Mouse (Mus musculus) hindbrain, postnatal 0 days (tissue): ENCODE measurements around the gene Dnajc28. TPM values are rescaled to one million over a fixed set of nuclear protein-coding genes. Genes with fewer than 3 reads are reported as not detected.

Experiments used
- ATAC-seq: fragments of 200-750 bp; cut with Nextera tagmentation; 2 replicates; pipeline ENCODE4 v1.8.0; 2017; ENCODE audit warnings: mild to moderate bottlenecking, moderate TSS enrichment, moderate library complexity
- DNase-seq: peaks from one replicate; pipeline ENCODE4 v3.0.0-alpha.2; 2015; ENCODE audit warnings: low spot score
- H3K27ac ChIP-seq: fragments of 300-500 bp; sonication (generic); 2 replicates; pipeline ENCODE4 v1.5.1; 2014; ENCODE audit warnings: mild to moderate bottlenecking
- H3K27me3 ChIP-seq: fragments of 300-500 bp; sonication (generic); 2 replicates; pipeline ENCODE4 v1.6.1; 2014; ENCODE audit warnings: low read length, mixed read lengths; ENCODE audit not compliant: insufficient read depth
- H3K36me3 ChIP-seq: fragments of 300-500 bp; sonication (generic); 2 replicates; pipeline ENCODE4 v1.6.1; 2014; ENCODE audit warnings: low read length, mixed read lengths; ENCODE audit not compliant: insufficient read depth
- H3K4me1 ChIP-seq: fragments of 300-500 bp; sonication (generic); 2 replicates; pipeline ENCODE4 v1.6.1; 2014; ENCODE audit warnings: antibody characterized with exemption, low read length, mixed read lengths; ENCODE audit not compliant: insufficient read depth
- H3K4me2 ChIP-seq: fragments of 300-500 bp; sonication (generic); 2 replicates; pipeline ENCODE4 v1.6.1; 2014; ENCODE audit warnings: low read depth, mild to moderate bottlenecking, low read length, moderate library complexity, mixed read lengths
- H3K4me3 ChIP-seq: fragments of 300-500 bp; sonication (generic); 2 replicates; pipeline ENCODE4 v1.5.1; 2014; ENCODE audit warnings: low read length
- H3K9ac ChIP-seq: fragments of 300-500 bp; sonication (generic); replicated peaks from 2 replicates; pipeline ENCODE4 v1.6.1; 2014; ENCODE audit warnings: mild to moderate bottlenecking, low read length, moderate library complexity, mixed read lengths
- H3K9me3 ChIP-seq: fragments of 300-500 bp; sonication (generic); 2 replicates; pipeline ENCODE4 v1.6.1; 2016; ENCODE audit warnings: low read length, mixed read lengths
- CTCF ChIP-seq: IDR thresholded peaks from 2 replicates; pipeline ENCODE4 v1.5.1; 2016; ENCODE audit warnings: antibody characterized with exemption, control low read depth, low read depth
- WGBS: fragments of 180-500 bp; shearing (Covaris S2); extraction: QIAGEN DNeasy Blood & Tissue Kit; methylation state at CpG from one replicate; pipeline ENCODE4 v1.1.7; 2014; 5-methylcytosine and 5-hydroxymethylcytosine counted together
- polyA plus RNA-seq: library from polyadenylated mRNA; unstranded; fragments of >200 nt; fragmentation: Nextera tagmentation; extraction: Ambion mirVana; gene quantifications from 2 replicates; pipeline ENCODE4 v1.2.1, GENCODE M21; 2015
- total RNA-seq: library from RNA; depleted of rRNA; stranded (reverse); fragments of >200 nt; gene quantifications from 2 replicates; pipeline ENCODE4 v1.2.3, GENCODE M21; 2014

Dnajc28 gene
- total and polyA plus RNA-seq, 2 experiments from 2014 or later, result 1.7 to 2.9 TPM

DNA sequence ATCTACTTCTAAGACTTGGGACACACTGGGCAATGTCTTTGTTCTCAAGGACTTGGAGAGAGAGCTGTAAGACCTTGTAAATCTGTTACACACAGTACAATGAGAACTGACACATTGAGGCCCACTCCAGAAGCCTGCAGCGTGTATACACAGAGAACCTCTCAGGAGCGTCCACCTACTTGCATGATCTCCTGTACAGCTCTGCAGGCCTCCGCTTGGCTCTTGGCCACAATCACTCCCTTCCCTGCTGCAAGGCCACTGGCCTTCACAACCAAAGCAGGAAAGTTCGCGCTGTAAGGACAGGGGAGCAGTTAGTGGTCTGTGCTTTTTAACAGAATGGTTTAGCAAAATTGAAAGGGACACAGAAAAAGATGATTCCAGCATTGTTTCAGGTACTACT, 20.3 kb upstream of the Dnajc28 start:
- no peak for TF ChIP-seq CTCF
- no peak for DNase-seq
- 91% methylated on average over 5 of the region's 5 CpGs for WGBS

DNA sequence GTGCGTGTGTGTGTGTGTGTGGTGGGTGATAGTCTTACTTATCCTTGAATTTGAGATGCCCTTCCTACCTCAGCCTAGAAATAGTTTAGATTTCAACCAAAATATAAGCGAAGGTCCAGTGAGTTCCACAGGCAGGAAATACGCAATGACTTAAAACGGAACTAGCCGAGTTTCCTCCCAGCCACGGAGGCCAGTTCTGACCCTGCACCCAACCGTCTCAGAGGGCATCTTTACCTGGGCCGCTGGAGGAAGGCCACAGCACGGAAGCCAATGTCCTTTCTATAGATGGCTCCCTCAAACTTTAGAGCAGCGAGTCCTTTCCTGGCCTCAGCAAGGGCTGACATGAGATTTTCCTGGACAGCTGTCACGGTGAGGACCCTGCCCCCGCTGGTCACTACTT, 14.8 kb upstream of the Dnajc28 start:
- DNase-seq, result no peak
- H3K4me3 ChIP-seq, result no peak overlapping the region
- no peak overlapping the region for H3K4me2 ChIP-seq
- H3K4me1 ChIP-seq, result no peaks in the 10 kb centered on the region
- no peak for TF ChIP-seq CTCF
- no peak overlapping the region for H3K9ac ChIP-seq
- no peak overlapping the region for H3K27ac ChIP-seq
- ATAC-seq, result no peak
- H3K9me3 ChIP-seq, result no peaks in the 10 kb centered on the region
- 89% methylated on average over 12 of the region's 12 CpGs for WGBS
- no peaks in the 10 kb centered on the region for H3K27me3 ChIP-seq
- H3K36me3 ChIP-seq, result peaks cover 70% of the 10 kb centered on the region

More for the DNA sequence above, 20.3 kb upstream of the Dnajc28 start:
- no peaks in the 10 kb centered on the region for H3K4me1 ChIP-seq
- H3K27me3 ChIP-seq, result no peaks in the 10 kb centered on the region
- ATAC-seq, result no peak
- peaks cover 42% of the 10 kb centered on the region for H3K36me3 ChIP-seq
- no peak overlapping the region for H3K4me3 ChIP-seq
- no peak overlapping the region for H3K27ac ChIP-seq
- H3K9me3 ChIP-seq, result no peaks in the 10 kb centered on the region
- no peak overlapping the region for H3K4me2 ChIP-seq
- no peak overlapping the region for H3K9ac ChIP-seq

DNA sequence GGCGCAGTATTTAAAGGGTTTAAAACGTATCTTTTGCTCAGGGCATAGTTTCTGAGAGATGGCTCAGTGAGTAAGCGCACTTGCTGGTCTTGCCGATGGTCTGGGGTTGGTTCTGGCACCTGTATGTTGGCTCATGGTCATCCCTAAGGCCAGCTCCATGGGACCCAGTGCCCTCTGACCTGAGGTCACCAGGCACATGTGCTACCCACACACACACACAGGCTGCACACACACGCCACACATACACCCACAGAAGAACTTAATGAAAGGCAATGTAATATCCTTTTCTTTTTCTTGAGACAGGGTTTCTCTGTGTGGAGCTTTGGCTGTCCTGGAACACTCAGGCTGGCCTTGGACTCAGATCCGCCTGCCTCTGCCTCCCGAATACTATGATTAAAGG, 14.1 kb upstream of the Dnajc28 start:
- no peaks in the 10 kb centered on the region for H3K9me3 ChIP-seq
- no peak overlapping the region for H3K27ac ChIP-seq
- no peak for TF ChIP-seq CTCF
- no peak for DNase-seq
- WGBS, result 94% methylated on average over 7 of the region's 7 CpGs
- no peak overlapping the region for H3K4me3 ChIP-seq
- peaks cover 71% of the 10 kb centered on the region for H3K36me3 ChIP-seq
- no peak overlapping the region for H3K9ac ChIP-seq
- no peak overlapping the region for H3K4me2 ChIP-seq
- no peaks in the 10 kb centered on the region for H3K27me3 ChIP-seq
- H3K4me1 ChIP-seq, result no peaks in the 10 kb centered on the region
- ATAC-seq, result no peak

DNA sequence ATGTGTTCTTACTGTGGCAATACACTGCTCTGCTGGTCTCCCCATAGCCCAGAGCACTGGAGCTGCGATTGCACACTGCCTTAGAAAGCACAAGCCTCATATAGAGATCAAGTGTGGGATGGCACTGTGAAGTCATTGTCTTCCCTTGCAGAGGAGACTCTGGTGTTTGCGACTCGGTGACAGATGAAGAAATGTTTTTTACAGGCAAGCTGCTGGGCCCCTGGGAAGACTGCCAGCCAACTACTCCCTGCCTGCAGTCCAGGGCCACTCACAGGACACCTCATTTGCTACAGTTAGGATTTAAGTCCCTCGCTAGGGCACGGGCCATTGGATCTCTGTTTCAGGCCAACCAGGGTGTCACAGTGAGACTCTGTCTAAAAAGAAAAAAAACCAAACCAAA, 13.6 kb upstream of the Dnajc28 start:
- Histone ChIP-seq H3K4me2 (no peak overlapping the region), H3K27me3 (no peaks in the 10 kb centered on the region), H3K4me3 (no peak overlapping the region), H3K36me3 (peaks cover 71% of the 10 kb centered on the region), H3K9ac (no peak overlapping the region), H3K9me3 (no peaks in the 10 kb centered on the region), H3K27ac (no peak overlapping the region), H3K4me1 (no peaks in the 10 kb centered on the region)
- no peak for DNase-seq
- ATAC-seq, result no peak
- WGBS, result 61% methylated on average over 5 of the region's 5 CpGs
- TF ChIP-seq CTCF, result no peak

DNA sequence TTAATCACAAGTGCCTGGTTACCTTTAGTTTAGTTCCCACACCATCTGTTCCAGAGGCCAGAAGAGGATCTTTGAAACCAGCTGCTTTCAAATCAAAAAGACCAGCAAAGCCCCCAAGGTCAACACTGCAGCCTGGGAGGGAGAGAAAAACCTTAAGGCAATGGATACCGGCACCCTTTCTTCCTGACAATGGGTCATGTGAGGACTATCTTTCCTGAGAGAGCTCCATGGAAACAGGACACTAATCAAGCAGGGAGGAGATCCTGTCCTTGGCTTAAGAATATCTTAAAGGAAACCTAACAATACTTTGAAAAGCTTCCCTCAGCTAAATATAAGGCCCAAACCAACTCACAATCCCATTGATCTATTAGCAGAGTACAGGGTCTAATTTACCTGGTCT, 11.8 kb upstream of the Dnajc28 start:
- Histone ChIP-seq H3K27me3 (no peaks in the 10 kb centered on the region), H3K9ac (no peak overlapping the region), H3K36me3 (peaks cover 57% of the 10 kb centered on the region), H3K9me3 (no peaks in the 10 kb centered on the region), H3K4me2 (no peak overlapping the region), H3K27ac (no peak overlapping the region), H3K4me1 (no peaks in the 10 kb centered on the region), H3K4me3 (no peak overlapping the region)
- ATAC-seq (no peak), DNase-seq (no peak)
- TF ChIP-seq CTCF, result no peak
- 67% methylated on average over 1 of the region's 1 CpGs for WGBS

DNA sequence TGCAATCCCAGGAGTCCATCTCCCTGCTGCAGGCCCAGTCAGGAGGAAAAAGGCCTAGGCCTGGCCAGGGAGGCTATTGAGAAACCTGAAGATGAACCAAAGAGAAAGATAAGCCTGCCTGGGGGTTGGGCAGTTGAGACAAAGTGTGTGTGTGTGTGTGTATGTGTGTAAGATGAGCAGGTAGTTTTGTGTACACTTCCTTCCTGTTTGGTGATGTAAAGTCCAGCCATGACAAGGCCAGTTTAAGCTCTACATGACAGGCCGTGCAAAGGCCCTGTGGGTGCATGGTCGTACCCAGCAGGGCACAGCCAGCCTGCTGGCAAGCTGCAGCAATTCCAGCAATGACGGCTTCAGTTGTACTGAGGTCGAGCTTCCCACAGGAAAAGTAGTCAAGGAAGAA, 10.9 kb upstream of the Dnajc28 start:
- no peak overlapping the region for H3K9ac ChIP-seq
- no peak for DNase-seq
- H3K27me3 ChIP-seq, result no peaks in the 10 kb centered on the region
- H3K4me2 ChIP-seq, result no peak overlapping the region
- H3K9me3 ChIP-seq, result no peaks in the 10 kb centered on the region
- H3K4me1 ChIP-seq, result no peaks in the 10 kb centered on the region
- 88% methylated on average over 4 of the region's 4 CpGs for WGBS
- H3K36me3 ChIP-seq, result peaks cover 58% of the 10 kb centered on the region
- no peak for TF ChIP-seq CTCF
- no peak for ATAC-seq
- no peak overlapping the region for H3K27ac ChIP-seq
- H3K4me3 ChIP-seq, result no peak overlapping the region

DNA sequence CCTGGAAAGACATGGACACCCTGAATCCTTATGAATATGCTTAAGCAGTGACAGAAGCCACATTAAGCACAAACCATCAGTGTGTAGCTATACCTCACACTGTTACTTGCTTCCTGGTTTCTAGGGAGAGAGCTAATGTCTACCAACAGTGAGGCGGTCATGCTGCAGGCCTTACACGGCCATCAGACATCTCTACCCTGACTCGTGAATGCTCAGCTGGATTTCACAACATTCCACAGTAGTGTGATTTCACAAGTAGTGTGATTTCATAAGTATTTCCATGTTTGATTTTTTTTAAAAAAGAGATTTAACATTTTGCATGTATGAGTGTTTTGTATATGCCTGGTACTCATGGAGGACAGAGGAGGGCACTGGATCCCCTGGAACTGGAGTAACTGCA, 9.8 kb upstream of the Dnajc28 start:
- H3K27ac ChIP-seq, result no peak overlapping the region
- 98% methylated on average over 3 of the region's 3 CpGs for WGBS
- no peaks in the 10 kb centered on the region for H3K27me3 ChIP-seq
- H3K4me2 ChIP-seq, result no peak overlapping the region
- H3K9ac ChIP-seq, result no peak overlapping the region
- no peak for TF ChIP-seq CTCF
- ATAC-seq (no peak), DNase-seq (no peak)
- H3K4me3 ChIP-seq, result no peak overlapping the region
- no peaks in the 10 kb centered on the region for H3K9me3 ChIP-seq
- no peaks in the 10 kb centered on the region for H3K4me1 ChIP-seq
- peaks cover 56% of the 10 kb centered on the region for H3K36me3 ChIP-seq

DNA sequence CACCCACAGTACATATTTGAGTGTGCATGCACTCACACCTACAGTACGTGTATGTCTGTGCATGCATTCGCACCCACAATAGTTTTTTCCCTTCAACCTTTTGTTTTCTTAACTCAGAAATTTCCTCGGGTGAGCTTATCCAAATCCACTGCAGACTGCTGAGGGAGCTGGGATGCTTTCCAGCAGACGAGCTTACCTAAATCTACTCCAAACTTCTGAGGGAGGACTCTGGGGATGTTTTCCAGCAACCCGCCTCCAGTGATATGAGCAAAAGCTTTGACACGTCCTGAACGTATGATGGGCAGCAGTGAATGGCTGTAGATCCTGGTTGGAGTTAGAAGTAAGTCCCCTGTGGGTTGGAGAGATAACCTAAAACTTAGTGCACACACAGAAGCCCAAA, 9.0 kb upstream of the Dnajc28 start:
- no peak for TF ChIP-seq CTCF
- DNase-seq (no peak), ATAC-seq (no peak)
- WGBS, result 89% methylated on average over 7 of the region's 7 CpGs
- Histone ChIP-seq H3K36me3 (peaks cover 57% of the 10 kb centered on the region), H3K27me3 (no peaks in the 10 kb centered on the region), H3K4me2 (no peak overlapping the region), H3K4me3 (no peak overlapping the region), H3K9me3 (no peaks in the 10 kb centered on the region), H3K9ac (no peak overlapping the region), H3K27ac (no peak overlapping the region), H3K4me1 (no peaks in the 10 kb centered on the region)
